Mouse (Mus musculus) forebrain, postnatal 0 days (tissue): ENCODE results near the gene Ptprr. TPM values are rescaled to one million over a fixed set of nuclear protein-coding genes. Genes with fewer than 3 reads are reported as not detected.

ENCODE experiments used
- ATAC-seq: fragments of 200-750 bp; cut with Nextera tagmentation; 2 replicates; pipeline ENCODE4 v1.8.0; 2017; ENCODE audit warnings: mild to moderate bottlenecking, moderate library complexity
- DNase-seq: peaks from one replicate; pipeline ENCODE4 v3.0.0-alpha.2; 2015
- H3K27ac ChIP-seq: fragments of 300-500 bp; sonication (generic); 2 replicates; pipeline ENCODE4 v1.5.1; 2014; ENCODE audit warnings: low read depth, mild to moderate bottlenecking, antibody characterized with exemption, low read length, moderate library complexity, mixed read lengths
- H3K27me3 ChIP-seq: fragments of 300-500 bp; sonication (generic); 2 replicates; pipeline ENCODE4 v1.6.1; 2014; ENCODE audit warnings: mild to moderate bottlenecking, low read length, mixed read lengths; ENCODE audit not compliant: insufficient read depth
- H3K36me3 ChIP-seq: fragments of 300-500 bp; sonication (generic); 2 replicates; pipeline ENCODE4 v1.6.1; 2014; ENCODE audit warnings: mild to moderate bottlenecking, moderate library complexity; ENCODE audit not compliant: insufficient read depth
- H3K4me1 ChIP-seq: fragments of 300-500 bp; sonication (generic); 2 replicates; pipeline ENCODE4 v1.6.1; 2014; ENCODE audit warnings: antibody characterized with exemption; ENCODE audit not compliant: insufficient read depth
- H3K4me2 ChIP-seq: fragments of 300-500 bp; sonication (generic); 2 replicates; pipeline ENCODE4 v1.6.1; 2014; ENCODE audit warnings: low read depth, mild to moderate bottlenecking, moderate library complexity
- H3K4me3 ChIP-seq: fragments of 300-500 bp; sonication (generic); 2 replicates; pipeline ENCODE4 v1.5.1; 2014; ENCODE audit warnings: low read depth, low read length, mixed read lengths
- H3K9ac ChIP-seq: fragments of 300-500 bp; sonication (generic); 2 replicates; pipeline ENCODE4 v1.6.1; 2014; ENCODE audit warnings: mild to moderate bottlenecking
- H3K9me3 ChIP-seq: fragments of 300-500 bp; sonication (generic); 2 replicates; pipeline ENCODE4 v1.6.1; 2016; ENCODE audit warnings: low read length
- CTCF ChIP-seq: sonication (generic); IDR thresholded peaks from 2 replicates; pipeline ENCODE4 v1.5.1; 2016; ENCODE audit warnings: antibody characterized with exemption, control low read depth, low read depth
- WGBS: fragments of 180-500 bp; shearing (Covaris S2); extraction: QIAGEN DNeasy Blood & Tissue Kit; methylation state at CpG from one replicate; pipeline ENCODE4 v1.1.7; 2014; 5-methylcytosine and 5-hydroxymethylcytosine counted together
- polyA plus RNA-seq: library from polyadenylated mRNA; unstranded; fragments of >200 nt; fragmentation: Nextera tagmentation; extraction: Ambion mirVana; gene quantifications from 2 replicates; pipeline ENCODE4 v1.2.1, GENCODE M21; 2015
- total RNA-seq: library from RNA; depleted of rRNA; stranded (reverse); fragments of >200 nt; gene quantifications from 2 replicates; pipeline ENCODE4 v1.2.3, GENCODE M21; 2014

Gene Ptprr
- total and polyA plus RNA-seq, 2 experiments from 2014 or later = 19.6 to 21.3 TPM

GRCm38 (mm10) chr10:116080841-116081240, 62.8 kb downstream of the Ptprr start:
- Histone ChIP-seq H3K27ac (no peak overlapping the region), H3K4me1 (no peaks in the 10 kb centered on the region), H3K4me3 (no peak overlapping the region), H3K36me3 (no peaks in the 10 kb centered on the region), H3K4me2 (no peak overlapping the region), H3K27me3 (no peaks in the 10 kb centered on the region), H3K9ac (no peak overlapping the region), H3K9me3 (no peaks in the 10 kb centered on the region)
- TF ChIP-seq CTCF = no peak
- DNase-seq (no peak), ATAC-seq (no peak)
- 90% methylated on average over 6 of the region's 6 CpGs for WGBS

DNA sequence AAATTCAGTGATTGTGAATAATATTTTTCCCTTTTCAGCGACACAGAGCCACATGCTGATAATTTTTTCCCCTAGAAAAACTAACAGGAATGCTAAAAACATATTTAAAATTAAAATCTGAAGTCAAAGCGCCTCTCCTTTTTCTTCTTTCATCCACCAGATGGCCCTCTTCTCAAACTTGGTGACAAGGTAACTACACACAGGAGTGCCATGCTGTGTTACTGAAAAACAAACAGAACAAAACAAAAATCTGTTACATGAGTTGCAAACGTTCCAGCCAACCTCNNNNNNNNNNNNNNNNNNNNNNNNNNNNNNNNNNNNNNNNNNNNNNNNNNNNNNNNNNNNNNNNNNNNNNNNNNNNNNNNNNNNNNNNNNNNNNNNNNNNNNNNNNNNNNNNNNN, 66.0 kb downstream of the Ptprr start:
- no peaks in the 10 kb centered on the region for H3K9me3 ChIP-seq
- TF ChIP-seq CTCF = peak; percentile 61
- H3K27ac ChIP-seq = no peak overlapping the region
- DNase-seq = peak; percentile 32
- no peak for ATAC-seq
- H3K4me1 ChIP-seq = no peaks in the 10 kb centered on the region
- WGBS = 23% methylated on average over 3 of the region's 3 CpGs
- H3K4me2 ChIP-seq = no peak overlapping the region
- H3K4me3 ChIP-seq = no peak overlapping the region
- H3K27me3 ChIP-seq = no peaks in the 10 kb centered on the region
- H3K9ac ChIP-seq = no peak overlapping the region
- no peaks in the 10 kb centered on the region for H3K36me3 ChIP-seq

GRCm38 (mm10) chr10:116096466-116096865, 78.5 kb downstream of the Ptprr start:
- ATAC-seq (no peak), DNase-seq (no peak)
- 83% methylated on average over 13 of the region's 13 CpGs for WGBS
- H3K27me3 ChIP-seq = no peaks in the 10 kb centered on the region
- no peak overlapping the region for H3K4me3 ChIP-seq
- no peaks in the 10 kb centered on the region for H3K4me1 ChIP-seq
- no peak for TF ChIP-seq CTCF
- no peaks in the 10 kb centered on the region for H3K36me3 ChIP-seq
- no peaks in the 10 kb centered on the region for H3K9me3 ChIP-seq
- no peak overlapping the region for H3K4me2 ChIP-seq
- H3K27ac ChIP-seq = no peak overlapping the region
- no peak overlapping the region for H3K9ac ChIP-seq

DNA sequence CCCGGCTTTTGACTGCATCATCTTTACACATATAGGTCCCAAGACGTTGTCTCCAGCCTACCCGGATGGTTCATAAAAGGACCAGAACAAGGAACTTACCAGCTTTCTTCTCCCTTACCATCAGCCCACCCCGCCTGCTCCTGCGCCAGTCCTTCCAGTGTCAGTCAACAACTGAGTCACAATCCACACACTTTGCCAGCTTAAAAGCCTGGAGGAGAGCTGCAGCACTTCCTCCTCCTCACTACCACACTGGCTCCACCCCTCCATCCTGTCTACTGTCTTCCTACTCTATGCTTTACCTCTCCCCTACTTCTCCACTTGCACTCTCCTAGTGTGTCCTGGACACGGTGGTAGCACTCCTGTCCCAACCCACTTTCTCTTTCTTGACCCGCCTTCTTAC, 80.5 kb downstream of the Ptprr start:
- ATAC-seq = no peak
- no peak for TF ChIP-seq CTCF
- Histone ChIP-seq H3K36me3 (no peaks in the 10 kb centered on the region), H3K27ac (no peak overlapping the region), H3K4me2 (no peak overlapping the region), H3K4me1 (no peaks in the 10 kb centered on the region), H3K9me3 (no peaks in the 10 kb centered on the region), H3K27me3 (no peaks in the 10 kb centered on the region), H3K4me3 (no peak overlapping the region), H3K9ac (no peak overlapping the region)
- WGBS = 89% methylated on average over 7 of the region's 7 CpGs
- DNase-seq = no peak

- H3K9me3 ChIP-seq = no peaks in the 10 kb centered on the region
- H3K4me2 ChIP-seq = no peak overlapping the region
- no peak overlapping the region for H3K9ac ChIP-seq
- H3K36me3 ChIP-seq = no peaks in the 10 kb centered on the region
- TF ChIP-seq CTCF = no peak
- no peaks in the 10 kb centered on the region for H3K27me3 ChIP-seq
- H3K4me3 ChIP-seq = no peak overlapping the region
- ATAC-seq (no peak; the same call in 1 of the 2 replicates), DNase-seq (peak; percentile 36)
- H3K4me1 ChIP-seq = no peaks in the 10 kb centered on the region
- no peak overlapping the region for H3K27ac ChIP-seq
- WGBS = 52% methylated on average over 4 of the region's 4 CpGs
Observed at GRCm38 (mm10) chr10:116108176-116108575, 90.2 kb downstream of the Ptprr start.

- DNase-seq = peak; percentile 16
- no peak overlapping the region for H3K9ac ChIP-seq
- no peak overlapping the region for H3K4me2 ChIP-seq
- no peaks in the 10 kb centered on the region for H3K27me3 ChIP-seq
- no peaks in the 10 kb centered on the region for H3K4me1 ChIP-seq
- no peak overlapping the region for H3K4me3 ChIP-seq
- H3K9me3 ChIP-seq = no peaks in the 10 kb centered on the region
- peak; percentile 29; the same call in 1 of the 2 replicates for ATAC-seq
- H3K36me3 ChIP-seq = 0 out of 2 replicates have a peak, but pooled peaks cover 2% of the 10 kb centered on the region
- H3K27ac ChIP-seq = no peak overlapping the region
- WGBS = 71% methylated on average over 1 of the region's 1 CpGs
- TF ChIP-seq CTCF = no peak
Observed at GRCm38 (mm10) chr10:116108730-116109129, 90.7 kb downstream of the Ptprr start.

GRCm38 (mm10) chr10:116112868-116113267, 94.9 kb downstream of the Ptprr start:
- Histone ChIP-seq H3K4me2 (no peak overlapping the region), H3K36me3 (0 out of 2 replicates have a peak, but pooled peaks cover 2% of the 10 kb centered on the region), H3K9me3 (no peaks in the 10 kb centered on the region), H3K27ac (no peak overlapping the region), H3K27me3 (no peaks in the 10 kb centered on the region), H3K4me3 (no peak overlapping the region), H3K4me1 (no peaks in the 10 kb centered on the region), H3K9ac (no peak overlapping the region)
- ATAC-seq = no peak
- TF ChIP-seq CTCF = no peak
- 95% methylated on average over 11 of the region's 11 CpGs for WGBS
- DNase-seq = no peak
